ENCODE assay signal across 10 mouse cellular contexts in the genomic region with DNA sequence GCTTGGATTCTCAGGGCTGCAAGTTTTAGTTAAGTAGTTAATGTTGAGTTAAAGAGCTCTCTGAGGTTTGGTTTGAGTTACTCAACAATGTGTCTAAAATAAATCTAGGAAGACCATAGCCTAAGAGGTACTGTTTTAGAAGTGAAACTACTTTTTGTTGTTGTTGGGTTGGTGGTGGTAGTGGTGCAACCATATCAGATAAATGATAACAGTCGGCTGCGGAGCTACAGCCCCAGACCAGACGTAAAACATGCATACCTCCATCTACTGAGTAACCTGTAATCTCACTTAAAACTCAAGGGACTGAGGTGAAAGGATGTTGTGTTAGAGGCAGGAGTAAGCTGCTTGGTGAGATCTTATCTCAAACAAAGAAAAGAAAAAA. TPM values are rescaled to one million over a fixed set of nuclear protein-coding genes. Genes with fewer than 3 reads are reported as not detected.
DNase-seq lines count a peak whose midpoint lies in the region; ATAC-seq and TF ChIP-seq lines count a peak whose summit lies in the region.
"Had no signal": no experiment of that assay in that cellular context is flagged by ENCODE, and none has a peak within 500 bp of the region (broad histone marks: within the 10 kb centered on the region; RNA-seq: fewer than 3 reads in every experiment).

No protein-coding gene starts in this region.

- peak overlapping the region; percentile 71; the same call in 1 of the 2 replicates for H3K4me2 ChIP-seq in intestine, embryonic 14.5 days (ENCODE audit: low read length)
- H3K4me2 ChIP-seq in intestine, embryonic 16.5 days (ENCODE audit: low read depth, low read length) = no peak overlapping the region
- peak overlapping the region; percentile 96 for H3K4me2 ChIP-seq in liver, embryonic 14.5 days (ENCODE audit: low read depth)

- H3K4me3 ChIP-seq in intestine, embryonic 14.5 days (ENCODE audit: low read depth, low read length) = 0 out of 2 replicates have a peak overlapping the region, but pooled peaks have one; percentile 90
- no peak overlapping the region for H3K4me3 ChIP-seq in intestine, embryonic 16.5 days (ENCODE audit: low read length)
- H3K4me3 ChIP-seq in embryonic facial prominence, embryonic 10.5 days = peak overlapping the region; percentile 89
- H3K4me3 ChIP-seq in liver, embryonic 14.5 days (ENCODE audit: insufficient read depth in 1 of 2, low read depth in 2 of 2, low read length in 2 of 2) = peak overlapping the region; percentile 86 to 100

- no peaks in the 10 kb centered on the region for H3K36me3 ChIP-seq in intestine, embryonic 14.5 days (ENCODE audit: control insufficient read depth, insufficient read depth, low read length)
- no peaks in the 10 kb centered on the region for H3K36me3 ChIP-seq in intestine, embryonic 16.5 days (ENCODE audit: control insufficient read depth, insufficient read depth, low read length)
- H3K36me3 ChIP-seq in embryonic facial prominence, embryonic 10.5 days (replicated peaks) = peaks cover 26% of the 10 kb centered on the region
- peaks cover 17% of the 10 kb centered on the region for H3K36me3 ChIP-seq in liver, embryonic 14.5 days (replicated peaks; ENCODE audit: control insufficient read depth, insufficient read depth, low read depth)

- WGBS in intestine, embryonic 14.5 days = 82% methylated on average over 3 of the region's 3 CpGs
- WGBS in intestine, embryonic 16.5 days = 80% methylated on average over 3 of the region's 3 CpGs
- 88% methylated on average over 3 of the region's 3 CpGs for WGBS in embryonic facial prominence, embryonic 10.5 days
- WGBS in liver, embryonic 14.5 days (ENCODE audit: insufficient replicate concordance) = 12% methylated on average over 3 of the region's 3 CpGs

- peaks cover 12% of the 10 kb centered on the region; the same call in 1 of the 2 replicates for H3K4me1 ChIP-seq in intestine, embryonic 14.5 days (replicated peaks; ENCODE audit: control insufficient read depth, insufficient read depth, low read length)
- peaks cover 16% of the 10 kb centered on the region for H3K4me1 ChIP-seq in intestine, embryonic 16.5 days (ENCODE audit: control insufficient read depth, insufficient read depth, low read length)
- H3K4me1 ChIP-seq in embryonic facial prominence, embryonic 10.5 days = peaks cover 37% of the 10 kb centered on the region
- H3K4me1 ChIP-seq in liver, embryonic 14.5 days (replicated peaks; ENCODE audit: control insufficient read depth in 2 of 2, insufficient read depth in 2 of 2, low read length in 1 of 2) = peaks cover 20 to 27% of the 10 kb centered on the region in 2 experiments

- ATAC-seq in intestine, embryonic 14.5 days (replicated peaks; ENCODE audit: low FRiP score, low TSS enrichment, low read depth) = no peak
- ATAC-seq in intestine, embryonic 16.5 days = no peak
- peak; percentile 46 for ATAC-seq in CD4-positive, CD25-positive, alpha-beta regulatory T cell, adult 4 months
- no peak for ATAC-seq in liver, embryonic 14.5 days (ENCODE audit: insufficient read depth)

- no peak overlapping the region; the same call in 1 of the 2 replicates for H3K9ac ChIP-seq in intestine, embryonic 14.5 days (ENCODE audit: low read length)
- no peak overlapping the region for H3K9ac ChIP-seq in intestine, embryonic 16.5 days (ENCODE audit: low read depth, low read length)
- peak overlapping the region; percentile 100 for H3K9ac ChIP-seq in liver, embryonic 14.5 days (replicated peaks)

- H3K9me3 ChIP-seq in intestine, embryonic 14.5 days (ENCODE audit: control insufficient read depth, low read length) = no peaks in the 10 kb centered on the region
- no peaks in the 10 kb centered on the region for H3K9me3 ChIP-seq in intestine, embryonic 16.5 days (ENCODE audit: control insufficient read depth, low read length)
- no peaks in the 10 kb centered on the region for H3K9me3 ChIP-seq in embryonic facial prominence, embryonic 10.5 days
- H3K9me3 ChIP-seq in liver, embryonic 14.5 days (ENCODE audit: control insufficient read depth, low read length) = no peaks in the 10 kb centered on the region

- no peak for TF ChIP-seq CTCF in liver, embryonic 14.5 days (IDR thresholded peaks at IDR 0.05; ENCODE audit: low read depth)

- DNase-seq in intestine, embryonic 14.5 days (ENCODE audit: low spot score) = no peak
- DNase-seq in embryonic facial prominence, embryonic 10.5 days (ENCODE audit: low spot score) = no peak
- DNase-seq in liver, embryonic 14.5 days (ENCODE audit: low read depth in 3 of 3, low spot score in 3 of 3) = no peak
- no peak for DNase-seq in adrenal gland, adult 8-10 months
- DNase-seq in embryo, embryonic 10.5 days (ENCODE audit: low spot score) = no peak
- no peak for DNase-seq in thymus, postnatal 14 days
- DNase-seq: cerebellum, adult 8-10 months had no signal

- TF ChIP-seq EP300 in liver, embryonic 14.5 days (IDR thresholded peaks at IDR 0.05; ENCODE audit: low read depth) = no peak

- H3K27me3 ChIP-seq in intestine, embryonic 14.5 days (replicated peaks; ENCODE audit: control insufficient read depth, insufficient read depth, low read length) = no peaks in the 10 kb centered on the region
- no peaks in the 10 kb centered on the region for H3K27me3 ChIP-seq in intestine, embryonic 16.5 days (replicated peaks; ENCODE audit: control insufficient read depth, insufficient read depth, low read length)
- no peaks in the 10 kb centered on the region for H3K27me3 ChIP-seq in embryonic facial prominence, embryonic 10.5 days (replicated peaks; ENCODE audit: low read depth, poor library complexity, severe bottlenecking)
- no peaks in the 10 kb centered on the region for H3K27me3 ChIP-seq in liver, embryonic 14.5 days (ENCODE audit: control insufficient read depth, insufficient read depth, low read length)

- no peak overlapping the region for H3K27ac ChIP-seq in intestine, embryonic 14.5 days (ENCODE audit: low read depth)
- H3K27ac ChIP-seq in intestine, embryonic 16.5 days (ENCODE audit: low read length) = no peak overlapping the region
- H3K27ac ChIP-seq in embryonic facial prominence, embryonic 10.5 days (replicated peaks) = no peak overlapping the region
- peak overlapping the region; percentile 97 for H3K27ac ChIP-seq in liver, embryonic 14.5 days

RNA-seq across cellular contexts. Expression of a gene that starts 1.7 kb away (rescaled TPM):
- polyA plus RNA-seq in intestine, embryonic 14.5 days (2014; fragmentation: Nextera tagmentation; extraction: Ambion mirVana) = 41.1 and 44.0 TPM in 2 replicates
- 45.1 and 45.7 TPM in 2 replicates for polyA plus RNA-seq in intestine, embryonic 16.5 days (2015; fragmentation: Nextera tagmentation; extraction: Ambion mirVana)
- polyA plus RNA-seq in CD4-positive, CD25-positive, alpha-beta regulatory T cell, adult 4 months (2017; shearing (Covaris generic)) = 10 to 100 TPM; 45.8 to 48.2 TPM
- polyA plus RNA-seq in embryonic facial prominence, embryonic 10.5 days (2016; fragmentation: Nextera tagmentation; extraction: Ambion mirVana) = 29.7 and 31.0 TPM in 2 replicates
- polyA plus RNA-seq in liver, embryonic 14.5 days (2012; rRNA removed) = 23.0 and 33.1 TPM in 2 replicates
- polyA plus RNA-seq in liver, embryonic 14.5 days (2014; fragmentation: Nextera tagmentation; extraction: Ambion mirVana) = 68.4 and 74.4 TPM in 2 replicates
- total RNA-seq in adrenal gland, adult 8-10 months (2022) = 100 to 1,000 TPM in 1 of 4 experiments, 10 to 100 TPM in 3; 83.7 to 103 (median 95.8) TPM

RNA-seq across cellular contexts. Expression of a gene that starts 17.3 kb away (rescaled TPM):
- polyA plus RNA-seq in intestine, embryonic 14.5 days (2014; fragmentation: Nextera tagmentation; extraction: Ambion mirVana) = 0.45 TPM in 1 of 2 replicates, not detected in the other
- polyA plus RNA-seq in intestine, embryonic 16.5 days (2015; fragmentation: Nextera tagmentation; extraction: Ambion mirVana) = not detected in 2 replicates
- polyA plus RNA-seq in CD4-positive, CD25-positive, alpha-beta regulatory T cell, adult 4 months (2017; shearing (Covaris generic)) = not detected
- not detected in 2 replicates for polyA plus RNA-seq in embryonic facial prominence, embryonic 10.5 days (2016; fragmentation: Nextera tagmentation; extraction: Ambion mirVana)
- polyA plus RNA-seq in liver, embryonic 14.5 days (2012; rRNA removed) = 0.04 and 0.14 TPM in 2 replicates
- polyA plus RNA-seq in liver, embryonic 14.5 days (2014; fragmentation: Nextera tagmentation; extraction: Ambion mirVana) = 0.67 TPM in 1 of 2 replicates, not detected in the other
- total RNA-seq in adrenal gland, adult 8-10 months (2022) = under 1 TPM in 1 of 4 experiments, not detected in 3; 0.54 TPM
- polyA plus RNA-seq: gonadal fat pad, adult 2 months had no signal

RNA-seq across cellular contexts. Expression of a gene that starts 31.7 kb away (rescaled TPM):
- polyA plus RNA-seq in intestine, embryonic 14.5 days (2014; fragmentation: Nextera tagmentation; extraction: Ambion mirVana) = 35.4 and 36.8 TPM in 2 replicates
- 103 and 120 TPM in 2 replicates for polyA plus RNA-seq in intestine, embryonic 16.5 days (2015; fragmentation: Nextera tagmentation; extraction: Ambion mirVana)
- polyA plus RNA-seq in CD4-positive, CD25-positive, alpha-beta regulatory T cell, adult 4 months (2017; shearing (Covaris generic)) = 100 to 1,000 TPM; 131 to 143 TPM
- polyA plus RNA-seq in embryonic facial prominence, embryonic 10.5 days (2016; fragmentation: Nextera tagmentation; extraction: Ambion mirVana) = 7.8 and 8.9 TPM in 2 replicates
- 12.4 and 12.7 TPM in 2 replicates for polyA plus RNA-seq in liver, embryonic 14.5 days (2012; rRNA removed)
- polyA plus RNA-seq in liver, embryonic 14.5 days (2014; fragmentation: Nextera tagmentation; extraction: Ambion mirVana) = 24.9 and 28.7 TPM in 2 replicates
- total RNA-seq in adrenal gland, adult 8-10 months (2022) = 100 to 1,000 TPM; 281 to 305 (median 301) TPM
